Mouse (Mus musculus): ENCODE measurements around the gene Gm11492. TPM values are rescaled to one million over a fixed set of nuclear protein-coding genes. Genes with fewer than 3 reads are reported as not detected.

The Gm11492 gene
- total and polyA plus RNA-seq, 3 experiments = 0.04 TPM; not detected in 2

DNA sequence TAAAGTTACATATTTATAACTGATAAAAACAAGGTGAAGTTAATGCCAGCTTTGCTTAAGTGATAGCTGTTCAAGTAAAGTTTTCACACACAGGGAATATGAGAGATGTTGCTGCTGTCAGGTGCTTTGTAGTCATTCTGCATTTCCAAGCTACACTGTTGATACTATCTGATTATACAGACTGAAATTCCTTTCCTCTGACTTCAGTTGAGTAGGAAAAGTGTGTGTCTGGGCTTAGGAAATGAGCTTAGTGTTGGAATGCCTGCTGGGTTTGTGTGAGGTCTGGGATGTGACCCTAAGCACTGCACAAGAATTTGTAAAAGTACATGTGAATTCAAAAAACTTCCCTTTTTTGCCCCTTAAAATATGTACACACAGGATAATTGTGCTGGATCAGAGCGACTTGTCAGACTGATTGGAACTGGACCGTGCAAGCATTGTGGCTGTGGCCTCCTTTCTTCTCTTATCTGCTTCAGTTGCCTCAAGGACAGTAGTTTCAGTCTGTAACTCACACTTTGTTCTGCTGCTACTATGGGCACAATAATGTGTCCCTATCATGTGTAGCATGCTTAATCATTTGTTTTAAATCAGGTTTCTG, 11.2 kb upstream of the Gm11492 start:
- TF ChIP-seq CTCF (IDR thresholded peaks at IDR 0.05) (no peak), POLR2A (IDR thresholded peaks at IDR 0.05; ENCODE audit: insufficient read depth, low read depth, low read length) (no peak), EP300 (IDR thresholded peaks at IDR 0.05; ENCODE audit: insufficient read depth, low read depth, low read length) (no peak)
- intact Hi-C loops (cut with DNase I) = loop anchor here (2.0 kb wide), 1 partner anchor 30 kb away; no protein-coding TSS in a partner anchor
- Histone ChIP-seq H3K79me2 (replicated peaks; ENCODE audit: control insufficient read depth, insufficient read depth, low read length) (no peaks in the 10 kb centered on the region), H3K27ac (peak overlapping the region; percentile 51; the same call in 1 of the 2 replicates), H3K27me3 (ENCODE audit: control insufficient read depth, insufficient read depth, low read length) (no peaks in the 10 kb centered on the region), H3K9ac (ENCODE audit: low read depth, low read length) (no peak overlapping the region), H3K4me3 (no peak overlapping the region), H3K36me3 (ENCODE audit: control insufficient read depth, insufficient read depth, low read length) (peaks cover 2% of the 10 kb centered on the region; the same call in 1 of the 2 replicates), H3K4me1 (ENCODE audit: control insufficient read depth, insufficient read depth, low read length) (peaks cover 5% of the 10 kb centered on the region)
- no peak for DNase-seq
- WGBS = 18% methylated on average over 2 of the region's 2 CpGs

DNA sequence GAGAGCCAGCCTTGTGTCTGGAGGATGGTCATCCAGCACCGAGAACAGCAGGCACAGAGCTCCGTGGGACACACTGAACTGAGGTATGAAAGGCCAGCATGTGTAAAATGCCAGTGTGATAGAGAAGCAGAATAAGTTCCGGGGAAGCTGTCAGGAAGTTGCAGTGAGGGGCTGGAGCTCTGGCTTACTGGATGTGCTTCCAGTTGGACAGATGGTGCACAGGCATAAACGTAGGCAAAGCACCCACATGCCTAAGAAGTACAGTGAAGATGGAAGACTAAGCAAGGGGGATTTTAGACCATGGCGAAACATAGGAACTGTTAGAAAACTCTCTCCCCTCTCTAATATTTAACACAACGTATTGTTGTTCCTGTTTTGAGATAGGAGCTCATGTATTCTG, 5.2 kb upstream of the Gm11492 start:
- intact Hi-C loops (cut with DNase I) = no loop called here
- Histone ChIP-seq H3K9ac (ENCODE audit: low read depth, low read length) (no peak overlapping the region), H3K79me2 (replicated peaks; ENCODE audit: control insufficient read depth, insufficient read depth, low read length) (no peaks in the 10 kb centered on the region), H3K36me3 (ENCODE audit: control insufficient read depth, insufficient read depth, low read length) (no peaks in the 10 kb centered on the region), H3K27me3 (ENCODE audit: control insufficient read depth, insufficient read depth, low read length) (no peaks in the 10 kb centered on the region), H3K4me1 (ENCODE audit: control insufficient read depth, insufficient read depth, low read length) (no peaks in the 10 kb centered on the region), H3K27ac (no peak overlapping the region), H3K4me3 (no peak overlapping the region)
- 46% methylated on average over 6 of the region's 6 CpGs for WGBS
- TF ChIP-seq EP300 (IDR thresholded peaks at IDR 0.05; ENCODE audit: insufficient read depth, low read depth, low read length) (no peak), CTCF (IDR thresholded peaks at IDR 0.05) (no peak), POLR2A (IDR thresholded peaks at IDR 0.05; ENCODE audit: insufficient read depth, low read depth, low read length) (no peak)
- no peak for DNase-seq

DNA sequence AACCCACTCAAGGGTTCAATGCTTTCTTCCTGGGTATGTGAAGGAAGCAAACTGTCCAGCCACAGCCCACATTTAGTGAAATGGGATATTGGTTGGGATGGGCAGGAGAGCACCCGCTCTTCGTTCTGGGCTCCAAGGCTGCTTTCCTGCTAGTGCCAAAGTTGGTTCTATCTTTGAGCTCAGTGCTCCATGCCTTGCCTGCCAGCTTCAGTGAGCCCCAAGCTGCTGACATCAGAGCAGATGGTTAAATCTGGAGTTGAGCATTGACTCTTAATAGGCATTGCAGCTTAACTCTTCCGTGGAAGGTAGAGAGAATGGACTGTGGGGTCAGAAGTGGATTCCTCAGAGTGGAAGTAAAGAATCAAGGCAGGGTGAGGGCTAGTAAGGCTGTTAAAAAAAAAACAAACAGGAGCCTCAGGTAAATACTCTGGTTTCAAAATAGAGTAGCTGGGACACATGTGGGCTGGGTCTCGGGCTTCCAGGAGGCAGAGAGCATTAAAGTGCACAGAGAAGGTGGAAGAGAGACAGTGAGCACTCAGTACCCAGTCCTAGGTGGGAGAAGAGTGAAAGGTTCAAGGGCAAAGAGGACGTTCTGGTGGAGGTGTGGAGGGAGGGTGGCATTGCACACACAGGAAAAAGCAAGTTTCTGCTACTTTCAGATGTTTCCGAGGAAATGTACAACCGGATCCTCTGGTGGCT, 2.0 kb downstream of the Gm11492 start, which contains the start of gene Sept4:
TSS of gene Sept4 (plus strand) at position 649 of the 699 bp plus-strand sequence.
- no peak for TF ChIP-seq EP300 (IDR thresholded peaks at IDR 0.05; ENCODE audit: insufficient read depth, low read depth, low read length)
- TF ChIP-seq CTCF (IDR thresholded peaks at IDR 0.05) = no peak
- TF ChIP-seq POLR2A (IDR thresholded peaks at IDR 0.05; ENCODE audit: insufficient read depth, low read depth, low read length) = no peak
- H3K9ac ChIP-seq (ENCODE audit: low read depth, low read length) = no peak within 1 kb of the TSS
- peaks cover 27% of the 10 kb centered on the region for H3K4me1 ChIP-seq (ENCODE audit: control insufficient read depth, insufficient read depth, low read length)
- intact Hi-C loops (cut with DNase I) = no loop called here
- WGBS = 65% methylated on average over 7 of the region's 7 CpGs
- H3K36me3 ChIP-seq (ENCODE audit: control insufficient read depth, insufficient read depth, low read length) = peaks cover 2% of the 10 kb centered on the region; the same call in 1 of the 2 replicates
- peak within 1 kb of the TSS; percentile 79 for H3K27ac ChIP-seq
- no peak within 1 kb of the TSS for H3K4me3 ChIP-seq
- H3K27me3 ChIP-seq (ENCODE audit: control insufficient read depth, insufficient read depth, low read length) = no peaks in the 10 kb centered on the region
- DNase-seq = no peak
- no peaks in the 10 kb centered on the region for H3K79me2 ChIP-seq (replicated peaks; ENCODE audit: control insufficient read depth, insufficient read depth, low read length)

DNA sequence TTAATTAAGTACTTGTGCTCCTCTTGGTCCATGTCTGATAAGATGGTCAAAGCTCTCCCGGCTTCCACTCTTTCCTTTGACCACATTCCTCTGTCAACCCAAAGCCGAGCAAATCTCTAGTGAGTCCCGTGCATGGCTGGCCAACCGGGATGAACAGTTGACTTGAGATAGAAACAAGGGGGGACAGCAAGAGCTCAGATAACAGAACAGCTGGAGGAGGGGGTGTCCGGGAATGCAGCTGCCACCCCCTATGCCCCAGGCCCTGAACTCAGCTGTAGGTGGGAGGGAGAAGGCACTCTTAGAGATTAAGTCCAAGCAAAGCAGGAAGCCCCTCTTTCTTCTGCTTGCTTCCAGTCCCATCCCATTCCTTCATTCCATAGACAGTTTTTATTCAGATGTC, 4.3 kb downstream of the Gm11492 start:
- no peak for TF ChIP-seq POLR2A (IDR thresholded peaks at IDR 0.05; ENCODE audit: insufficient read depth, low read depth, low read length)
- TF ChIP-seq EP300 (IDR thresholded peaks at IDR 0.05; ENCODE audit: insufficient read depth, low read depth, low read length) = no peak
- no peak for TF ChIP-seq CTCF (IDR thresholded peaks at IDR 0.05)
- H3K9ac ChIP-seq (ENCODE audit: low read depth, low read length) = no peak overlapping the region
- H3K27ac ChIP-seq = peak overlapping the region; percentile 79
- H3K4me1 ChIP-seq (ENCODE audit: control insufficient read depth, insufficient read depth, low read length) = peaks cover 27% of the 10 kb centered on the region
- intact Hi-C loops (cut with DNase I) = no loop called here
- no peak overlapping the region for H3K4me3 ChIP-seq
- no peaks in the 10 kb centered on the region for H3K79me2 ChIP-seq (replicated peaks; ENCODE audit: control insufficient read depth, insufficient read depth, low read length)
- 16% methylated on average over 5 of the region's 5 CpGs for WGBS
- peaks cover 2% of the 10 kb centered on the region; the same call in 1 of the 2 replicates for H3K36me3 ChIP-seq (ENCODE audit: control insufficient read depth, insufficient read depth, low read length)
- no peaks in the 10 kb centered on the region for H3K27me3 ChIP-seq (ENCODE audit: control insufficient read depth, insufficient read depth, low read length)
- DNase-seq = no peak

DNA sequence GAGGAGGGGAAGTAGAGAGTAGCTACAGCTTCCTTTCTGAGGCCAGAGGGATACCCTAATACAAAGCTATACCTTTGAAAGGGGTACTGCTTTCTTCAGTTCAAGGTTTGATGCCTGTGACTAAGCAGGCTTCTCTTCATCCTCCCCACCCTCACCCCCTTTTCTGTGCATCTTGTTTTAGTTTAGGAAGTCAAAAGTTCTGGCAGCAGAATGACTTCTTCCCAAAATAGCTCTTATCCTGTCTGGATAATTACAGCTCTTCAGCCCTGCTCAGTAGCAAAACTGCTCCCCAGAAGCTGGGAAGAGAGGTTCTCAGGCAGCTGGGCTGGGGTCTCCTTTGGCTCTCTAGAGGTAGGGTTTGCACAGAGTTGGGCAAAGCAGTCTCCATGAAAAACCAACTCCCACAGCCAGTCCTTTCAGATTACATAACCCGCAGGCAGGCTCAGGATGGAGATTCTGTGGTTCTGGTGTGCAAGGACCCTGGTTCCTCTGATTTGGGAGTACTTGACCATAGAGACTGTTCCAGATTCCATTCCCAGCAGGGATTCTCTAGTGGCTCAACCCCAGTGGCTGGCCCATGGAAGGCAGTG, 5.0 kb downstream of the Gm11492 start:
- no peak overlapping the region for H3K4me3 ChIP-seq
- no peaks in the 10 kb centered on the region for H3K27me3 ChIP-seq (ENCODE audit: control insufficient read depth, insufficient read depth, low read length)
- peak in 1 of 2 experiments; percentile 37 for DNase-seq
- peak overlapping the region; percentile 79 for H3K27ac ChIP-seq
- peaks cover 27% of the 10 kb centered on the region for H3K4me1 ChIP-seq (ENCODE audit: control insufficient read depth, insufficient read depth, low read length)
- H3K36me3 ChIP-seq (ENCODE audit: control insufficient read depth, insufficient read depth, low read length) = peaks cover 2% of the 10 kb centered on the region; the same call in 1 of the 2 replicates
- intact Hi-C loops (cut with DNase I) = no loop called here
- peak overlapping the region; percentile 31 for H3K9ac ChIP-seq (ENCODE audit: low read depth, low read length)
- H3K79me2 ChIP-seq (replicated peaks; ENCODE audit: control insufficient read depth, insufficient read depth, low read length) = no peaks in the 10 kb centered on the region
- TF ChIP-seq POLR2A (IDR thresholded peaks at IDR 0.05; ENCODE audit: insufficient read depth, low read depth, low read length) (no peak), CTCF (IDR thresholded peaks at IDR 0.05) (no peak), EP300 (IDR thresholded peaks at IDR 0.05; ENCODE audit: insufficient read depth, low read depth, low read length) (no peak)
- 42% methylated on average over 1 of the region's 1 CpGs for WGBS

Data from heart, adult 2 months (tissue).